Mouse (Mus musculus): ENCODE results near the gene Fam3a. TPM values are rescaled to one million over a fixed set of nuclear protein-coding genes. Genes with fewer than 3 reads are reported as not detected.

Fam3a gene
- 38.5 TPM for polyA plus RNA-seq (2017; shearing (Covaris generic))

DNA sequence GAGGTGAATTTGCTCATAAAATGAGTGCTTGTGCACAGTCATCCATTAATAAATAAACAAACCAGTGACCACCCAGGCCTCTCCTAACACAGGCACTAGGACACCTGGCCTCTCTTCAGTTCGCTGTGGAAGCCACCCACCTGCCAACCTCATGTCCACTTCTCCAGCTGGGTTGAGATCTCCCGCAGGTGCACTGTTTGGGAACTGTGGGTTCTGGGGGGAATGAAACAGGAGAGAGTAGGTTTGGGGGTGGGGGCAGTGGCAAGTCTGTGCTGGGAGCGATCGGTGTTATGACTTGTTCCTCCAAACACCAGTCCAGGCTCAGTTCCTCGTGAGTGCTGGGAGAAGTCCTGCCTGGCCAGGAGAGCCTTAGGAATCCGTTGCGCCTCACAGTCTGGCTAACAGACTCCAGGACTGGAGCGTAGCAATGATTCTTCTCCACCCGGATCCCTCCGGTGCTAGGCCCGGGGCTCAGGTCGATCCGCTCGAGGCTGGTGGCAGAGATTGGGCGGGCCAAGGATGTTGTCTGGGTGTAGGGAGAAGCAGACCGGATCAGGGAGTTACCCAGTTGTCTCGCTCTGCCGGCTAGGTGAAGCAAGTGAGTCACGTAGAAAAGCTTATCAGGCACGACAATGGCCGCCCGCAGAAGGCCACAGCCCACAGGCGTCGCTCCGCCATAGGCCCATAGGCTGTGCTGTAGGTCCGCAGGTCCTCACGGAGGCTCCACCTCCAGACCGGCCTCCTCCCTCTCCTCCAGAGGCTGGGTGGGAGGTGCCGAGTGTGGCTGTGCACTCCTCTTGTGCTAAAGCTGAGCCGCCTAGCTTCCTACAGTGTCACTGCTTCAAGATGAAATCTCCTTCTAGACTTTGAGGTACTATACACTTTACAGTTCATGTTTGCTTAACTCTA, at the start of gene Fam3a, which contains the start of gene Ikbkg:
Gene Fam3a, minus strand, starts transcription at position 738 of the 909 bp plus-strand sequence.
Gene Ikbkg, plus strand, starts transcription at position 756 of the 909 bp plus-strand sequence.

DNA sequence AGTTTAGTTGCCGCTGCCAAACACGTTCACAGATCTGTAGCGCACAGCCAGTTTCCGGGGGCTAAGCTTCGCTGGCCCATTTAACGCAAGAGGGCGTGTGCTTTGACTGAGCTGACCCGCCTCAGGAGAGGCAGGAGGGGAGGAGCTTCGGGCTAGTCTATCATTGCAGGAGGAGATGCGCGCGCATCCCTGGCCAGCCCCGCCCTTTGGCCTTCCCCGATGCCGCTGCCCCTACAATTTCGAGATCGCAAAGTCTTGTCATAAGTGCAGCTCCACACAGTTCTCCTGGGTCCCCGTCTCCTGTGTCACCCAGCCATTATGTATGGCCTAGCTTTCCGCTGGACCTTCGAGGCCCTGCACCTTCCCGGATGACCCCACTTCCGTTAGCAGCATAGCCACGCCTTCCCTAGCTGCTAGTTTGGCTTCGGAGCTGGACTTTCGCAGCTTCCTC, 35.8 kb upstream of the Fam3a start, which contains the start of gene G6pdx:
Gene G6pdx, minus strand, starts transcription at position 369 of the 451 bp plus-strand sequence.

DNA sequence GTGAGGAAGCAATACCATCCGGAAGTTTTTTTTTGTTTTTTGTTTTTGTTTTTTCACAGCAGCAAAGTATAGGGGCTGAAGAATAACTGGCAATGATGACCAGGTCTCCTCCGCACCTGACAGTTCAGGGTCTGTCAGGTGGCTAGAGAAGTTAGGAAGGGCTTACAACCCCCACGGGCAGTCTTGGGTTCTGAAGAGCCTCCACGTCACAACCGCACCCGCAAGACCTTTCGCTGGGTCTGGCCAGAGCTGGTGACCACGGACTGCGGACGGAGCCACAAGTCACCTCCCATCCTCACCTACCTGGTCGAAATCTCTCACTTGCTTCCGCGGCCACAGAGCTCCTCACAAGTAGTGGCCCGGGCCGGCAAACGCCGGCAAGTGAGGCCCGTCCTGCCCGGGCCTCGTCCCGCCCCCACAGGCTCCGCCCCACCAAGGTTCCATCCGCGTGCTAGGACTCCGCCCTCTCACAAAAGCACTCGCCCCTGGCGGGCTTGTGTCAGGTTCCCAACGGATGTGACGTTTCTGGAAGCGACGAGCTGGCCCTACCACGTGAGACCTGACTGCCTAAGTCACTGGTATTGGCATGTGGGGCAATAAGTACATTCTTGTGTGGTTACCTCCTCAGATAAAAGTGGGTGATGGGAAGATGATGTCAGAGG, 20.1 kb downstream of the Fam3a start, which contains the start of the genes Ubl4a and Slc10a3:
Gene Ubl4a, minus strand, starts transcription at position 331 of the 662 bp plus-strand sequence.
Gene Slc10a3, minus strand, starts transcription at position 462 of the 662 bp plus-strand sequence.

DNA sequence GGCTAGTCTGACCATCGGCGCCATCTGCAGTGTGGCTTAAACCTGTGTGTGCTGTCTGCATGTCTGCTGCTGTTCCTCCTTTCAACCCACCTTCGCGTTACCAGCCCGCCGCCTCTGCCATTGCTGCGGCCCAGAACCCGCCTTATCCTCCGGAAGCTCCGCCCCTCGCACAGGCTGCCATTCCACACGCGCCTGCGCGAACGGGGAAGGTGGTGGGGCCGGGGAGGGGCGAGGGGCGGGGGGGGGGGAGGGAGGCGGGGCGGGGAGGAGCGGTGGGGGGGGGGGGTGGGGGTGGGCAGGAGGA, 39.7 kb downstream of the Fam3a start, which contains the start of gene Lage3:
Gene Lage3, minus strand, starts transcription at position 152 of the 304 bp plus-strand sequence.

Other genes starting within 250 kb of the Fam3a start
- gene Tex28, start 225.4 kb downstream of the Fam3a start, polyA plus RNA-seq (2017; shearing (Covaris generic)), result not detected
- gene Tktl1, start 216.0 kb downstream of the Fam3a start, polyA plus RNA-seq (2017; shearing (Covaris generic)), result 1.2 TPM
- gene Flna, start 143.5 kb downstream of the Fam3a start, polyA plus RNA-seq (2017; shearing (Covaris generic)), result 292 TPM
- gene Emd, start 138.6 kb downstream of the Fam3a start, polyA plus RNA-seq (2017; shearing (Covaris generic)), result 63.2 TPM
- gene Rpl10, start 122.5 kb downstream of the Fam3a start, polyA plus RNA-seq (2017; shearing (Covaris generic)), result 51.2 TPM
- gene Taz, start 111.4 kb downstream of the Fam3a start, polyA plus RNA-seq (2017; shearing (Covaris generic)), result 152 TPM
- 20.1 TPM for gene Dnase1l1, start 110.9 kb downstream of the Fam3a start, polyA plus RNA-seq (2017; shearing (Covaris generic))
- gene Atp6ap1, start 96.2 kb downstream of the Fam3a start, polyA plus RNA-seq (2017; shearing (Covaris generic)), result 159 TPM
- 326 TPM for gene Gdi1, start 88.3 kb downstream of the Fam3a start, polyA plus RNA-seq (2017; shearing (Covaris generic))
- gene Fam50a, start 80.2 kb downstream of the Fam3a start, polyA plus RNA-seq (2017; shearing (Covaris generic)), result 77.1 TPM
- gene Plxna3, start 64.2 kb downstream of the Fam3a start, polyA plus RNA-seq (2017; shearing (Covaris generic)), result 6.1 TPM
- 54.8 TPM for gene Lage3, start 39.7 kb downstream of the Fam3a start, polyA plus RNA-seq (2017; shearing (Covaris generic))
- gene Ubl4a, start 20.1 kb downstream of the Fam3a start, polyA plus RNA-seq (2017; shearing (Covaris generic)), result 66.6 TPM
- gene Slc10a3, start 19.9 kb downstream of the Fam3a start, polyA plus RNA-seq (2017; shearing (Covaris generic)), result 42.3 TPM
- gene Ikbkg, start within 50 bp of the Fam3a start, polyA plus RNA-seq (2017; shearing (Covaris generic)), result 44.6 TPM
- gene G6pdx, start 35.9 kb upstream of the Fam3a start, polyA plus RNA-seq (2017; shearing (Covaris generic)), result 57.8 TPM
- gene Gm6880, start 88.1 kb upstream of the Fam3a start, polyA plus RNA-seq (2017; shearing (Covaris generic)), result not detected
- 0.05 TPM for gene Olfr1326-ps1, start 181.6 kb upstream of the Fam3a start, polyA plus RNA-seq (2017; shearing (Covaris generic))
- gene Olfr1325, start 199.4 kb upstream of the Fam3a start, polyA plus RNA-seq (2017; shearing (Covaris generic)), result not detected

Measured in CD4-positive, CD25-positive, alpha-beta regulatory T cell (primary cell).